Mouse (Mus musculus) forebrain, embryonic 12.5 days (tissue): ENCODE data around the gene Gpr132. TPM values are rescaled to one million over a fixed set of nuclear protein-coding genes. Genes with fewer than 3 reads are reported as not detected.
A peak's percentile ranks its signal among the peaks of the same experiment; 100 is the strongest.
"Not testable (repeated sequence)": the region's sequence is repeated elsewhere in the genome, so short reads cannot be mapped to it uniquely, and the experiment has no call there.

Experiments used
- ATAC-seq: fragments of 200-750 bp; cut with Nextera tagmentation; 2 replicates; pipeline ENCODE4 v1.8.0; 2017; ENCODE audit warnings: moderate TSS enrichment; ENCODE audit not compliant: low FRiP score
- H3K27ac ChIP-seq: fragments of 300-500 bp; sonication (generic); 2 replicates; pipeline ENCODE4 v1.5.1; 2016; ENCODE audit warnings: mild to moderate bottlenecking
- H3K27me3 ChIP-seq: fragments of 300-500 bp; sonication (generic); 2 replicates; pipeline ENCODE4 v1.6.1; 2016; ENCODE audit warnings: mild to moderate bottlenecking
- H3K36me3 ChIP-seq: fragments of 300-500 bp; sonication (generic); replicated peaks from 2 replicates; pipeline ENCODE4 v1.6.1; 2016; ENCODE audit warnings: mild to moderate bottlenecking
- H3K4me1 ChIP-seq: fragments of 300-500 bp; sonication (generic); 2 replicates; pipeline ENCODE4 v1.6.1; 2016
- H3K4me2 ChIP-seq: fragments of 300-500 bp; sonication (generic); 2 replicates; pipeline ENCODE4 v1.6.1; 2016; ENCODE audit warnings: mild to moderate bottlenecking, moderate library complexity
- H3K4me3 ChIP-seq: fragments of 300-500 bp; sonication (generic); replicated peaks from 2 replicates; pipeline ENCODE4 v1.5.1; 2016; ENCODE audit warnings: mild to moderate bottlenecking
- H3K9ac ChIP-seq: fragments of 300-500 bp; sonication (generic); 2 replicates; pipeline ENCODE4 v1.6.1; 2016; ENCODE audit warnings: mild to moderate bottlenecking
- H3K9me3 ChIP-seq: fragments of 300-500 bp; sonication (generic); 2 replicates; pipeline ENCODE4 v1.6.1; 2016
- WGBS: fragments of 180-500 bp; shearing (Covaris S2); methylation state at CpG from one replicate; pipeline ENCODE4 v1.1.7; 2016; 5-methylcytosine and 5-hydroxymethylcytosine counted together
- polyA plus RNA-seq: library from polyadenylated mRNA; unstranded; fragments of >200 nt; fragmentation: Nextera tagmentation; extraction: Ambion mirVana; gene quantifications from 2 replicates; pipeline ENCODE4 v1.2.1, GENCODE M21; 2016

Gpr132 gene
- polyA plus RNA-seq, 1 experiment from 2014 or later = not detected

DNA sequence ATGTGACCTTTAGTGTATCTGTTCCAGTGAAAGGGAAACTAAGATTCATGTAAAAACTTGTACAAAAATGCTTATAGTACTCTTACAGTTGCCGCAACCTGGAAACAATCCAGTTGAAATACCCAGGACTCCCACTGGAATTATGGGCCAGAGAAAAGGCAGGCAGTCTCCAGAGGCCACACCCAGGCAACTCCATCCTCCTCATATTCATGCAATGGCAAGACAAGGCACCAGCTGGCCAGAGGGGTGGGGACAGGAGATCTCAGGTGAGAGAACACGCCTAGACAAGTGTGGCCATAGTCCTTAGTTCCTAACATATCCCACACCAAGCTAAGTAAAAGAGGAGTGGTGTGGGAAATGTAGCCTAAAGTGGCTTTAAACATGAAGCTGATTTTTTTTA lies 45.4 kb downstream of the Gpr132 start:
- Histone ChIP-seq H3K4me2 (no peak overlapping the region), H3K9ac (no peak overlapping the region), H3K4me3 (no peak overlapping the region), H3K9me3 (no peaks in the 10 kb centered on the region), H3K27ac (no peak overlapping the region), H3K27me3 (no peaks in the 10 kb centered on the region), H3K36me3 (peaks cover 92% of the 10 kb centered on the region), H3K4me1 (peaks cover 50% of the 10 kb centered on the region)
- WGBS = 90% methylated on average over 2 of the region's 2 CpGs
- no peak for ATAC-seq

GRCm38 (mm10) chr12:112821974-112822373 lies 46.1 kb downstream of the Gpr132 start:
- no peak overlapping the region for H3K4me2 ChIP-seq
- H3K9me3 ChIP-seq = no peaks in the 10 kb centered on the region
- no peak for ATAC-seq
- 93% methylated on average over 4 of the region's 4 CpGs for WGBS
- H3K27ac ChIP-seq = no peak overlapping the region
- no peak overlapping the region for H3K4me3 ChIP-seq
- H3K27me3 ChIP-seq = no peaks in the 10 kb centered on the region
- peaks cover 43% of the 10 kb centered on the region for H3K4me1 ChIP-seq
- no peak overlapping the region for H3K9ac ChIP-seq
- H3K36me3 ChIP-seq = peaks cover 92% of the 10 kb centered on the region

DNA sequence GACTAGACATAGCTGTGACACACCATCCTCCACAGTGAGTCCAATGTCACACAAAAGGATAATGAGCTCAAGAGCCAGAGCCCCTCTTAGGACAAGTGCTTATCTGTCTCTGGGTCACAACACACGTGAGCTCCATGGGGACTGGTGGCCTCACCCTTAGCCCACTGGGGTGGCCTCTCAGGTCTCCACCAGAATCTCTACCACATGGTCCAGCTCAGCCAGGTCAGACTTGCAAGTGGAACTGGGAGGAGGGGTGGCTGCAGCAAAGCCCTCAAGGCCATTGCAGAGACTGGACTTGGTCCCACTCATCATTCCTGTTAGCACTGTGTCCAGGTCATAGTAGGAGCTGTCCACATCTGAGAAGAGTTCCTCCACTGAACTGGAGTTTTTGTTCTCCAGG lies 46.8 kb downstream of the Gpr132 start:
- peaks cover 35% of the 10 kb centered on the region for H3K4me1 ChIP-seq
- H3K36me3 ChIP-seq = peaks cover 88% of the 10 kb centered on the region
- 43% methylated on average over 1 of the region's 1 CpGs for WGBS
- H3K9ac ChIP-seq = no peak overlapping the region
- no peak for ATAC-seq
- no peaks in the 10 kb centered on the region for H3K9me3 ChIP-seq
- H3K4me3 ChIP-seq = no peak overlapping the region
- H3K27me3 ChIP-seq = no peaks in the 10 kb centered on the region
- no peak overlapping the region for H3K27ac ChIP-seq
- H3K4me2 ChIP-seq = no peak overlapping the region

- Histone ChIP-seq H3K4me3 (no peak overlapping the region), H3K4me2 (no peak overlapping the region), H3K27me3 (no peaks in the 10 kb centered on the region), H3K9ac (no peak overlapping the region), H3K9me3 (no peaks in the 10 kb centered on the region), H3K27ac (no peak overlapping the region), H3K36me3 (peaks cover 89% of the 10 kb centered on the region), H3K4me1 (peaks cover 28% of the 10 kb centered on the region; the same call in 1 of the 2 replicates)
- WGBS = 79% methylated on average over 12 of the region's 12 CpGs
- ATAC-seq = no peak
Observed at GRCm38 (mm10) chr12:112820401-112820999, 47.5 kb downstream of the Gpr132 start.

GRCm38 (mm10) chr12:112819057-112819662 lies 48.9 kb downstream of the Gpr132 start:
- Histone ChIP-seq H3K27ac (no peak overlapping the region), H3K4me3 (no peak overlapping the region), H3K36me3 (peaks cover 90% of the 10 kb centered on the region), H3K4me1 (peaks cover 16% of the 10 kb centered on the region; the same call in 1 of the 2 replicates), H3K9ac (no peak overlapping the region), H3K27me3 (no peaks in the 10 kb centered on the region), H3K4me2 (no peak overlapping the region), H3K9me3 (no peaks in the 10 kb centered on the region)
- WGBS = 93% methylated on average over 8 of the region's 8 CpGs
- no peak for ATAC-seq

- not testable (repeated sequence) for H3K4me3 ChIP-seq, H3K4me1 ChIP-seq, H3K27me3 ChIP-seq, ATAC-seq, H3K4me2 ChIP-seq, H3K9me3 ChIP-seq, H3K9ac ChIP-seq, H3K27ac ChIP-seq
- 89% methylated on average over 7 of the region's 7 CpGs for WGBS
- peaks cover 77% of the 10 kb centered on the region for H3K36me3 ChIP-seq
Observed at GRCm38 (mm10) chr12:112816866-112817265, 51.2 kb downstream of the Gpr132 start.

GRCm38 (mm10) chr12:112816294-112816693 lies 51.7 kb downstream of the Gpr132 start:
- 55% methylated on average over 4 of the region's 4 CpGs for WGBS
- no peak overlapping the region for H3K4me3 ChIP-seq

DNA sequence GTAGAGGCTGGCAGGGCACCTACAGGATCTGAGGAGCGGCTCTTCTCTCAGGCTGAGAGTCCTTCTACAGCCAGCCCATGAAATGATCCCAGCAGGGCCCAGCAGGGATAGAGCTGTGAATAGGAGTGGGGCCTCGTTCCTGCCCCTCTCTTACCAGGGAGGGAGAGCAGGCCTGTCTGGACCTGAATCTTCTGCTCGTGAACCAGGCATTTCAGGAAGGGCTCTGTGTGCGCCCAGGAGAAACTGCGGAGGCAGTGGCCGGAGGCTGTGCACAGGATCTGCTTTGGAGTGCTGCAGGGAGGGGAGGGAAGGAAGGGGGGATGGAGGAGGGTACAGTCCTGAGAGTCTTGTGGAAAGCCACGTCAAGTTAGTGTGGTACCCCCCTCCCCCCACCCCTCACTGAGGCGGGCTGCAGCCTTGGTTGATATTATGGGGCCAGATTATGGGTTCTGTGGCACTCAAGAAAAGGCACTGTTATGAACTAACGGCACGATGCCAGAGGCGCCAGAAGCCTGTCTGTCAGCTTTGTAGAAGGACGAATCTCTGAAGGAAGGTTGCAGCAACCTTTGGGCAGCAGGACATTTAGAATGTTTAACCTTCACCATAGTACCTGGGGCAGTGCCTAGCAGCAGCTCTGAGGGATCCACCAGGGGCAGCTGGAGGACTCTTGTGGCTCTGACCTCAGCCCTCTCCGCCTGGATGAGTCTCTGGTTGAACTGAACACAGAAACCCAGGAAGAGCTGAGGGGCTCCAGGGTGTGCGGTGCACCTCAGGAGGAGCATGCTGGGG lies 53.2 kb downstream of the Gpr132 start:
- Histone ChIP-seq H3K9ac (no peak overlapping the region), H3K27ac (no peak overlapping the region), H3K4me3 (no peak overlapping the region), H3K36me3 (peaks cover 59% of the 10 kb centered on the region), H3K9me3 (no peaks in the 10 kb centered on the region), H3K27me3 (0 out of 2 replicates have a peak, but pooled peaks cover 6% of the 10 kb centered on the region), H3K4me2 (no peak overlapping the region), H3K4me1 (peaks cover 6% of the 10 kb centered on the region)
- no peak for ATAC-seq
- 77% methylated on average over 14 of the region's 14 CpGs for WGBS

More at GRCm38 (mm10) chr12:112816294-112816693, 51.7 kb downstream of the Gpr132 start:
- no peaks in the 10 kb centered on the region for H3K4me1 ChIP-seq
- 0 out of 2 replicates have a peak, but pooled peaks have one; percentile 17 for ATAC-seq
- H3K9ac ChIP-seq = no peak overlapping the region
- no peaks in the 10 kb centered on the region for H3K27me3 ChIP-seq
- no peak overlapping the region for H3K4me2 ChIP-seq
- no peaks in the 10 kb centered on the region for H3K9me3 ChIP-seq
- peaks cover 71% of the 10 kb centered on the region for H3K36me3 ChIP-seq
- H3K27ac ChIP-seq = no peak overlapping the region

DNA sequence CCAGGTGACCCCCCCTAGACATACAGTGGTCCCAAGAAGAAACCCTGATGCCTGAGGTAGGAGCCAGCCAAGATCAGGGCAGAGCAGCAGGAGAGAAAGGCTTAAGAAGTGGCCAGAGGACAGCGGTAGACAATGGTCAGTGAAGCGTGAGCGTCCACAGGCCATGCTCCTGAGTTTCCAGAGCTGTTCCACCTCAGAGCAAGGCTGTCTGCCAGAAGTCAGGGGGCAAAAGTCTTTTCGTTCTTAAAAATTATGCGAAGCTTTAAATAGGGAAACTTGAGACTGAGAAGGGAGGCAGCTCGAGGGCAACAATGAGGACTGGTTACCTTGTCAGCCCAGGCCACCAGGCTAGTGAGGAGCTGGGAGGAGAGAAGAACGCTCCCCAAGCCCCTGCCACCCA lies 54.7 kb downstream of the Gpr132 start:
- Histone ChIP-seq H3K4me3 (no peak overlapping the region), H3K27ac (no peak overlapping the region), H3K9ac (no peak overlapping the region), H3K4me1 (peaks cover 17% of the 10 kb centered on the region), H3K36me3 (peaks cover 44% of the 10 kb centered on the region), H3K27me3 (0 out of 2 replicates have a peak, but pooled peaks cover 6% of the 10 kb centered on the region), H3K9me3 (no peaks in the 10 kb centered on the region), H3K4me2 (no peak overlapping the region)
- no peak for ATAC-seq
- WGBS = 88% methylated on average over 7 of the region's 7 CpGs

GRCm38 (mm10) chr12:112810092-112810885 lies 57.7 kb downstream of the Gpr132 start:
- no peak for ATAC-seq
- Histone ChIP-seq H3K27ac (no peak overlapping the region), H3K4me3 (no peak overlapping the region; the same call in 1 of the 2 replicates), H3K36me3 (peaks cover 17% of the 10 kb centered on the region), H3K9ac (peak overlapping the region; percentile 75; the same call in 1 of the 2 replicates), H3K27me3 (peaks cover 10% of the 10 kb centered on the region), H3K4me1 (peaks cover 20% of the 10 kb centered on the region), H3K4me2 (peak overlapping the region; percentile 93), H3K9me3 (no peaks in the 10 kb centered on the region)
- WGBS = 70% methylated on average over 19 of the region's 19 CpGs

DNA sequence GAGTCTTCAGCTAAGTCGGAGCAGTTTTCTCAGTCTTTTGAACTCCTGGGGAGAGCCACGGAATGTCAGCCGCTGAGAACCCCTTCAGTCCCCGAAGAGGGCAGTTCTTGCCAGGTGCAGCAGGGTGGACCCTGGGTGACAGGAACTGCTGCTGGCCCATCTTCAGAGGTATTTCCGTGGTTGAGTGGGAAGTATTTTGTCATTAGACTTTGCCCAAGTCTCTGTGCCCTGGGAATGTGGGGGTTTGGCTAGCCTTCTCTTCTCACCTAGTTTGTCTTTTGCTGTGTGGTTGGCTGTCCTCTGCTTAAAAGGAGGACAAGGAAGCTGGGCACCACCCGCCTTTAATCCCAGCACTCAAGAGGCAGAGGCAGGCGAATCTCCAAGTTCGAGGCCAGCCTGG lies 58.4 kb downstream of the Gpr132 start:
- Histone ChIP-seq H3K4me3 (peak overlapping the region; percentile 72), H3K4me1 (peaks cover 20% of the 10 kb centered on the region), H3K27ac (no peak overlapping the region), H3K27me3 (peaks cover 17% of the 10 kb centered on the region), H3K36me3 (peaks cover 11% of the 10 kb centered on the region), H3K9me3 (no peaks in the 10 kb centered on the region), H3K9ac (peak overlapping the region; percentile 75), H3K4me2 (peak overlapping the region; percentile 93)
- 23% methylated on average over 8 of the region's 8 CpGs for WGBS
- ATAC-seq = no peak
